Mouse (Mus musculus) central nervous system, embryonic 11.5 days (tissue): ENCODE data around the gene Dna2. TPM values are rescaled to one million over a fixed set of nuclear protein-coding genes. Genes with fewer than 3 reads are reported as not detected.

Source experiments
- polyA plus RNA-seq: library from polyadenylated mRNA; depleted of rRNA; stranded (reverse); fragments of >200 nt; gene quantifications from 2 replicates; pipeline ENCODE4 v1.2.3, GENCODE M21; 2012; rRNA removed

Gene Dna2
- polyA plus RNA-seq: 36.1 and 36.9 TPM in 2 replicates

DNA sequence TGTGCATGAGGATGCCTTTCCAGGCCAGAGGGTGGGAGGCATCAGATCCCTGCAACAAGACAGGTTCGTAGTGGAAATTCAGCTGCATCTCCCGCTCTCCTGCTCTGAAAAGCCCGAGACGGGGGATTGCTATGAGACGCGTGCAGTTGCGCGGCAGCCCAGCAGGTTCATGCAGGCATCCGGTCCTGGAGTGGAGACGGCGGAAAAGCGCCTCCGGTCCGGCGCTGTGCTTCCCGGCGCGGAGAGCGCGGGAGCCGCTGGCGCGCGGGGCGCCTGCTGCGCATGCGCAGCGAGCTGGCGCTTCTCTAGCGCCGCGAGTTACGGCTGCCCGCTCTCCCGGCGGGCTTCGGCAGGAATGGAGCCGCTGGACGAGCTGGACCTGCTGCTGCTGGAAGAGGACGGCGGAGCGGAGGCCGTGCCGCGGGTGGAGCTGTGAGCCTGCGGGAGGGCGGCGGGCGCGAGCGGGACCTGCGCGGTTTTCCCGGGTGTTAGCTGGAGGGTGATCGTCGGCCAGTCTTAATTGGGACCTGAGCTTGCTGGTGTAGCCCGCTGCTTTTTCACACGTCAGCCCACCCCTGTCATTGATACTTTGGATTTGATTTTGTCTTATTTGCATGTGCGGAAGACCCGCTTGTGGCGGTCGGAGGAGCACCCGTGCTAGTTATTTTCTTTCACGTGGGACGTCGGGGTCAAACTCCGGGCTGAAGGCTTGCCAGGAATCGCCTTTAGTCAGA is at the start of gene Dna2:
TSS of gene Dna2 (plus strand) at position 289 of the 734 bp plus-strand sequence.

DNA sequence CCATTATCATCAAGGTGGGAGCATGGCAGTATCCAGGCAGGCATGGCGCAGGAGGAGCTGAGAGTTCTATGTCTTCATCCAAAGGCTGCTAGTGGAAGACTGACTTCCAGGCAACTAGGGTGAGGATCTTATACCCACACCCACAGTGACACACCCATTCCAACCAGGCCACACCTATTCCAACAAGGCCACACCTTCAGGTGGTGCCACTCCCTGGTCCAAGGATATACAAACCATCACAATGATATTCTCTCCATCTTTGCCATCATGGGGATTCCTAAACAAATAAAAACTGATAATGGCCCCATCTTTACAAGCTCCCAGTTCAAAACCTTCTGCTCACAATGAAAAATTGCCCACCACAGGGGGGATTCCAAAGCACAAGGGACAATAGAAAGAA is 37.9 kb upstream of the Dna2 start, which contains the start of gene Tet1:
TSS of gene Tet1 (minus strand) at position 101 of the 400 bp plus-strand sequence.

DNA sequence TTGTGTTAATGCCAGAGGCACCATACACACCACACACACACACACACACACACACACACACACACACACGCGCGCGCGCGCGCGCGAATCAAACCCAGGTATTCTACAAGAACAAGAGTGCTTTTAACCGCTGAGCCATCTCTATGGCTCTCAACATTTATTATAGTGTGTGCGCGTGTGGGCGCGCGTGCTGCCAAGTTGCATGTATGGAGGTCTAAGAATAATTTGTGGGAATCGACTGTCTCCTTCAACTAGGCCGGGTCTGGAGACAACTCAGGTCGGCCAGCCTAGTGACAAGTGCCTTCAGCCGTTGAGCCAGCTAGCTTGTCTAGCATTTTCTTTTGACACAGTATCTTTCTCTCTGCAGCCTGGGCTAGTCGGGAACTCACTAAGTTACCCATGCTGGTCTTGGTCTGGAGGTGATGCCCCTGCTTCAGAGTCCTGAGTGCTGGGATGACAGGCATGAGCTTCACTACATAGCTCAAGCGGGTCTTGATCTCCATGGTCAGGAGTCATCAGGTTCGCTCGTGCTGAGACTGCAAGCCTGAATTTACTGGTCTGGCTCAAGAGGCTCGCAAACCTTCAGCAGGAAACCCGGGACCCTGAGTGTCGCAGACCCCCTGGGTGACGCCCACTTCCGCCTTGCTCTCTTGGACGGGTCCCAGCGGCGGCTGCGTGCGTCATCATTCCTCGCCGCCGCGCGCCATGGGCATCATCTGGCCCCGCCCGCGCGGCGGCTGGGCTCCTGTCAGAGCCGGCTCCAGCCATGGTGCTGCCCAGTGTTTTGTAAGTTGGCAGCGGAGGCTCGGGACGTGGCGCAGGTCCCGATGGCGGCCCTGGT is 26.7 kb upstream of the Dna2 start, which contains the start of gene Slc25a16:
TSS of gene Slc25a16 (plus strand) at position 709 of the 841 bp plus-strand sequence.

DNA sequence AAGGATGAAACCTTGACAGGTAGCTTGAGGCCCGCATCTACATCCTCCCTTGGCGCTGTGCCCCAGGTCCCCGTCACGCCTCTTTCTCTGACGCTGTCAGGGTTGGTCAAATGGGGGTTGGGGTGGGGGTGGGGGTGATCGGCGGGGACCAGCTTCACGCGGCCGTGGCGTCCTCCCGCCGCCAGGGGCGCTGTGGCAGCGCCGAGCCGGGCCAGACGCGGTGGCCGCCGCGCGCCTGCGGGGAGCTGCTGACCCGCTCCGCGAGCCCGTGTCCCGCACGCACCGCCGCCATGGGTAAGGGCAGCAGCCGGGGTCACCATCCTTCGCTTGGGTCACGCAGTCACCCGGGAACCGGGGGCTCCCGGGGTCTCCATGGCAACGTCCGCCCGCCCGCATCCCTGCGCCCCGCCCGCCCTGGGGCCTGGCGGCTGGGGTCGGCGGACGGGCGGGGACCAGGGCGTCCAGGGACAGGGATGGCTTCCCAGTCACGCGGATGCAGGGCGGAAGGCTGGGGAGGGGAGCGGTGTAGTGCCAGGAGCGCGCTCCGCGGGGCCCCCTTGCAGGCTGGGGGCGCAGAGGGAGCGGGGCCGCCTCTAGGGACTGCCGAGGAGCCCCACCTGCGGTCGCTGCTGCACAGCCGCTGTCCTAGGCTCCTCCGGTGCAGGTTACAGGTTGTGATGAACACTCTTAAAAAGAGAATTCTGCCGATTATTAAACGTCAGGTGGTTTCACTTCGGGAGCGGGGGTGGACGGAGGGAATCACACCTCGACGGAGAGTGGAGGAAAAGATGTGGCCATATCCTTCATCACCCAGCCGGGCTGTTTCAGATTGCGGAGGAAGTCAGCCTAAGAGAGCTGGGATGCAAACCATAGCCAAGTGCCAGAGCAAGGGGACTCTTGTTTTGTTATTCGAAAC is 33.5 kb downstream of the Dna2 start, which contains the start of gene Rufy2:
TSS of gene Rufy2 (plus strand) at position 185 of the 916 bp plus-strand sequence.

Other genes starting within 250 kb of the Dna2 start
- gene Stox1, start 220.9 kb upstream of the Dna2 start, polyA plus RNA-seq: 1.4 and 2.1 TPM in 2 replicates
- 124 and 153 TPM in 2 replicates for gene Ccar1, start 154.7 kb upstream of the Dna2 start, polyA plus RNA-seq
- gene Tet1, start 38.0 kb upstream of the Dna2 start, polyA plus RNA-seq: 4.4 and 7.0 TPM in 2 replicates
- 11.2 and 12.7 TPM in 2 replicates for gene Slc25a16, start 26.4 kb upstream of the Dna2 start, polyA plus RNA-seq
- gene Rufy2, start 33.2 kb downstream of the Dna2 start, polyA plus RNA-seq: 21.2 and 22.4 TPM in 2 replicates
- gene Hnrnph3, start 77.2 kb downstream of the Dna2 start, polyA plus RNA-seq: 217 and 220 TPM in 2 replicates
- gene Pbld2, start 77.3 kb downstream of the Dna2 start, polyA plus RNA-seq: 2.2 and 2.5 TPM in 2 replicates
- gene Pbld1, start 113.1 kb downstream of the Dna2 start, polyA plus RNA-seq: 0.71 and 0.72 TPM in 2 replicates
- gene Atoh7, start 152.6 kb downstream of the Dna2 start, polyA plus RNA-seq: 0.62 and 0.67 TPM in 2 replicates